Mouse (Mus musculus): ENCODE data around the gene Tspan4. TPM values are rescaled to one million over a fixed set of nuclear protein-coding genes. Genes with fewer than 3 reads are reported as not detected.

Gene Tspan4
- polyA plus RNA-seq, 1 experiment from 2014 or later: 71.0 TPM

DNA sequence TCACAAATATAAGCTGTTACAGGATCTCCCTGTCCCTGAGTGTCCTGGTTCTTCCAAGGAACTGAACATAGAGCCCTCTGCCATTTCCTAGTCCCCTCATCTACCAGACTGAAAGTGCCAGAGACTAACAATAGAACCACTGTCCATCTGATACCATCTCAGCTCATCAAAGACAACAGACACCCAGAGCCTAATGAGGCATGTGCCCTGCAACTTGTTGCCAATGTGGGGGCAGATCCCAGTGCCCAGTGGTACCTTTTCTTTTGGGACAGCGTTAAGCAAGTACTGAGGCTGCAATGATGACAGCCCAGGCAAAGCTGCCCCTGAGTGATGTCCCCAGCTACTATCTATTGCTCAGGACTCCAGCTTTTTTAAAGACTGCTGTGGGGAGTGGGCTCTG is 11.2 kb downstream of the Tspan4 start:
- Histone ChIP-seq H3K4me1 (ENCODE audit: control insufficient read depth, insufficient read depth, low read depth, low read length) (peaks cover 30% of the 10 kb centered on the region), H3K9me3 (ENCODE audit: control insufficient read depth, low read length) (no peaks in the 10 kb centered on the region), H3K4me3 (ENCODE audit: low read length) (no peak overlapping the region), H3K36me3 (ENCODE audit: control insufficient read depth, insufficient read depth, low read length) (no peaks in the 10 kb centered on the region), H3K27me3 (replicated peaks; ENCODE audit: control insufficient read depth, insufficient read depth, low read length) (no peaks in the 10 kb centered on the region), H3K9ac (ENCODE audit: low read depth, low read length) (no peak overlapping the region), H3K4me2 (ENCODE audit: low read length) (no peak overlapping the region), H3K27ac (ENCODE audit: low read depth, low read length) (no peak overlapping the region)
- no peak for ATAC-seq
- WGBS: 88% methylated on average over 1 of the region's 1 CpGs

DNA sequence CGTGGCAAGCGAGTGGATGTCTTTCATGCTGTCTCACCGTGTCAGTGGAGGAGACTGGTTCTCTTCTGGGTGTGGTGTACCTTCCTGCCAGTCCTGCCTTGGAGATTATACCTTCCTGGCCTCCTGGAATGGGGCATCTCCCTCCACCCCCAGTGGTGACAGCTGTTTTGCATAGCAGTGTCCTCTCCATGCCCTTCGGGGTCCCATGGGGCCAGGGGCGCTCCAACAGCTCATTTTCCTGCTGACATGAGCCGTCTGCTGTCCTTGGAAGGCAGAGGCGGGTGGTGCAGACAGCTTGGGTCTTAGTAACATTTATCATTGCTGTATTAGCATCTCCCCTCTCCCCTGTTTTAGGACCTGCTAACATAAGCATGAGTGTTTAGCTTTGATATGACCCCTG is 12.1 kb downstream of the Tspan4 start:
- Histone ChIP-seq H3K27ac (ENCODE audit: low read depth, low read length) (no peak overlapping the region), H3K4me3 (ENCODE audit: low read length) (no peak overlapping the region), H3K9me3 (ENCODE audit: control insufficient read depth, low read length) (no peaks in the 10 kb centered on the region), H3K4me2 (ENCODE audit: low read length) (no peak overlapping the region), H3K36me3 (ENCODE audit: control insufficient read depth, insufficient read depth, low read length) (no peaks in the 10 kb centered on the region), H3K27me3 (replicated peaks; ENCODE audit: control insufficient read depth, insufficient read depth, low read length) (no peaks in the 10 kb centered on the region), H3K4me1 (ENCODE audit: control insufficient read depth, insufficient read depth, low read depth, low read length) (peaks cover 24% of the 10 kb centered on the region), H3K9ac (ENCODE audit: low read depth, low read length) (no peak overlapping the region)
- 71% methylated on average over 7 of the region's 7 CpGs for WGBS
- no peak for ATAC-seq

DNA sequence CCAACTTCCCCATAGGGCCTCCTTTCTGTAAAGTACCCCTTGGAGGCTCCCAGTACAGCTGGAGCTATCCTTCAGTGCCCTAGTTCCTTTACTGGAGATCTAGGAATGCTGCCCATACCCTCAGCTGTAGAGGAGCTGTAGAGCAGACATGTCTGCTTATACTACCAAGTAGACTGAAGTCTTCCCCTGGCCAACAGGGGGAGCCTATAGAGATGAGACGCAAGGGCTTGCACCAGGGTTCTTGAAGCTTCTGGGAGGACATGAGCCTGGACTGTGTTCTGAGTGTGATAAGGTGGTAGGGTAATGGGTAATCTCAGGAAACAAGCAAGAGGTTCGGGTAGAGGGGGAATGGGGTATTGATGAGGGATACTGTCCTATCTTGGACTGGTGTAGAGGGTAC is 16.1 kb downstream of the Tspan4 start:
- no peak overlapping the region for H3K27ac ChIP-seq (ENCODE audit: low read depth, low read length)
- no peak for ATAC-seq
- no peak overlapping the region for H3K4me3 ChIP-seq (ENCODE audit: low read length)
- peaks cover 5% of the 10 kb centered on the region; the same call in 1 of the 2 replicates for H3K36me3 ChIP-seq (ENCODE audit: control insufficient read depth, insufficient read depth, low read length)
- no peaks in the 10 kb centered on the region for H3K27me3 ChIP-seq (replicated peaks; ENCODE audit: control insufficient read depth, insufficient read depth, low read length)
- H3K4me2 ChIP-seq (ENCODE audit: low read length): no peak overlapping the region
- 88% methylated on average over 2 of the region's 2 CpGs for WGBS
- no peak overlapping the region for H3K9ac ChIP-seq (ENCODE audit: low read depth, low read length)
- peaks cover 3% of the 10 kb centered on the region; the same call in 1 of the 2 replicates for H3K4me1 ChIP-seq (ENCODE audit: control insufficient read depth, insufficient read depth, low read depth, low read length)
- H3K9me3 ChIP-seq (ENCODE audit: control insufficient read depth, low read length): no peaks in the 10 kb centered on the region

DNA sequence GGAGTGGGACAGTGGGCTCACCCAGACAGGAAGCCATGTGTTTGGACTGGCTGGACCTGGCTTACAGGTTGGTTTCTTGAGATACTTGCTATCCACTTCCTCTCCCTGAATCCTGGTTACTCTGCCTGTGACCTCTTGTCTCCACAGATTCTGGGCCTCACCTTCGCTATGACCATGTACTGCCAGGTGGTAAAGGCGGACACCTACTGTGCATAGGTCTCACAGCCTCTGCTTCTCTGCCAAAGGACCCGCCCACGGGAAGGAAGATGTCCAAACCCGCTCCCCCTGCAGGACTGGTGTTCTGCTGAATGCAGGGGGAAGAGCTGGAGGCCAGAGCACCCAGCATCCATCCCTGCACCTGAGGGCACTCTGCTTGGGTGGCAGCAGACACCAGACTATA is 17.7 kb downstream of the Tspan4 start:
- no peak overlapping the region for H3K27ac ChIP-seq (ENCODE audit: low read depth, low read length)
- no peak overlapping the region for H3K9ac ChIP-seq (ENCODE audit: low read depth, low read length)
- no peak overlapping the region for H3K4me2 ChIP-seq (ENCODE audit: low read length)
- H3K4me3 ChIP-seq (ENCODE audit: low read length): no peak overlapping the region
- no peaks in the 10 kb centered on the region for H3K27me3 ChIP-seq (replicated peaks; ENCODE audit: control insufficient read depth, insufficient read depth, low read length)
- H3K9me3 ChIP-seq (ENCODE audit: control insufficient read depth, low read length): no peaks in the 10 kb centered on the region
- no peaks in the 10 kb centered on the region for H3K4me1 ChIP-seq (ENCODE audit: control insufficient read depth, insufficient read depth, low read depth, low read length)
- peaks cover 5% of the 10 kb centered on the region; the same call in 1 of the 2 replicates for H3K36me3 ChIP-seq (ENCODE audit: control insufficient read depth, insufficient read depth, low read length)
- 89% methylated on average over 5 of the region's 5 CpGs for WGBS
- no peak for ATAC-seq

DNA sequence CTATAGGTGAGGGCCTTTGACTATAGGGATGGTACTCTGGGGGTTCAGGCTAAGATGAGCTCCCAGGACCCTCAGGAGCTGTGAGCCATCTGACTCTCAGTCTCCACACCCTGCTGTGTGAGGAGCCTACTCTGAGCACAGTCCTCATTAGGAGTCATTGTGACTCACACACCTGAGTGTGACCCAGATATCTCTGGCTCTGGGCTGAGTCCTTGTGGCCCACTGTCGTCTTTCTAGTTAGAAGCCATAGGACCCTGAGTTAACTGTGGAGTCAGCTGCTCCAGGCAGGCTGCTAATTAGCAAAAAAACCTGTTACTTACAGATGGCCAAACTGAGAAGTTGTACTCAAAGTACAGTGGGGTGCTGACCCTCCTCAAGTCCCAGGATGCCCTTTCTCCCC is 18.7 kb downstream of the Tspan4 start:
- peaks cover 5% of the 10 kb centered on the region; the same call in 1 of the 2 replicates for H3K36me3 ChIP-seq (ENCODE audit: control insufficient read depth, insufficient read depth, low read length)
- H3K9ac ChIP-seq (ENCODE audit: low read depth, low read length): no peak overlapping the region
- no peaks in the 10 kb centered on the region for H3K27me3 ChIP-seq (replicated peaks; ENCODE audit: control insufficient read depth, insufficient read depth, low read length)
- no peak overlapping the region for H3K4me2 ChIP-seq (ENCODE audit: low read length)
- no peak for ATAC-seq
- WGBS: 89% methylated on average over 1 of the region's 1 CpGs
- H3K27ac ChIP-seq (ENCODE audit: low read depth, low read length): no peak overlapping the region
- H3K4me3 ChIP-seq (ENCODE audit: low read length): no peak overlapping the region
- no peaks in the 10 kb centered on the region for H3K9me3 ChIP-seq (ENCODE audit: control insufficient read depth, low read length)
- H3K4me1 ChIP-seq (ENCODE audit: control insufficient read depth, insufficient read depth, low read depth, low read length): no peaks in the 10 kb centered on the region

DNA sequence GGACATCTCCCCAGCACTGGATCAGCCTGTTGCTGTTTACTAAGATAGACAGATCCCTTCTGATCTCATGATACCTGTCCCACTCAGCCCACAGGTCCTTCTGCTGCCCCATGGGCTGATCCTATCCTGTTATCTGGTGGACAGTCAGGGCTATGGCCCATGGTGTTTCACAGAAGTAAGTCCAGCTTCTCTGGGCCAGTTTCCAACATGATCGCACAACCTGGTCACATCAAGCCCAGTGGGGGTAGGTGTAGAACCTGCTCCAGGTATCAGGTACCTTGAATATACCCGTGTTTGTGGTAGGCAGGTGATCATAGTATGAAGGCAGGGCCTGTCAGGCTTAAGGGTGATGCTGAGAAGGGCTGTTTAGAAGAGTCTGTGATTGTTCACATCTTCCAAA is 20.3 kb downstream of the Tspan4 start:
- Histone ChIP-seq H3K27ac (ENCODE audit: low read depth, low read length) (no peak overlapping the region), H3K9ac (ENCODE audit: low read depth, low read length) (no peak overlapping the region), H3K9me3 (ENCODE audit: control insufficient read depth, low read length) (no peaks in the 10 kb centered on the region), H3K36me3 (ENCODE audit: control insufficient read depth, insufficient read depth, low read length) (peaks cover 5% of the 10 kb centered on the region; the same call in 1 of the 2 replicates), H3K4me1 (ENCODE audit: control insufficient read depth, insufficient read depth, low read depth, low read length) (no peaks in the 10 kb centered on the region), H3K4me3 (ENCODE audit: low read length) (no peak overlapping the region), H3K27me3 (replicated peaks; ENCODE audit: control insufficient read depth, insufficient read depth, low read length) (no peaks in the 10 kb centered on the region), H3K4me2 (ENCODE audit: low read length) (no peak overlapping the region)
- ATAC-seq: no peak
- WGBS: 81% methylated on average over 2 of the region's 2 CpGs

DNA sequence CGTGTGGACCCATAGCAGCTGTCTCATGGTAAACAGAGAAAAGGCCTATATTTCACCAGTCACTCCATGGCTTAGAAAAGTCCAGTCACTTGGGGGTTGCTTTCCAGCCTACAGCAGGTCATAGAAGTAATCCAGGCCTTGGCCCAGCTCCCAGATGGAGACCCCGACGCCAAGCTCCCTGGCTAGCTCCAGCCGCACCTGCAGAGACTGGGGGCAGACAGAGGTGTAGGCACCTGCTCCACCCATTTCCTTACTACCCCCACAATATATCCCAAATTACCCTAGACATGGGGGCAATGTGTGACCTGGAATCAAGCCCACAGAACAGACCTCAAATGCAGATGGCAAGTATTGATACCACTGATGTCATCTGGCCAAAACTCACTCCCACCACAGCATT is 20.9 kb downstream of the Tspan4 start:
- no peaks in the 10 kb centered on the region for H3K9me3 ChIP-seq (ENCODE audit: control insufficient read depth, low read length)
- WGBS: 85% methylated on average over 4 of the region's 4 CpGs

DNA sequence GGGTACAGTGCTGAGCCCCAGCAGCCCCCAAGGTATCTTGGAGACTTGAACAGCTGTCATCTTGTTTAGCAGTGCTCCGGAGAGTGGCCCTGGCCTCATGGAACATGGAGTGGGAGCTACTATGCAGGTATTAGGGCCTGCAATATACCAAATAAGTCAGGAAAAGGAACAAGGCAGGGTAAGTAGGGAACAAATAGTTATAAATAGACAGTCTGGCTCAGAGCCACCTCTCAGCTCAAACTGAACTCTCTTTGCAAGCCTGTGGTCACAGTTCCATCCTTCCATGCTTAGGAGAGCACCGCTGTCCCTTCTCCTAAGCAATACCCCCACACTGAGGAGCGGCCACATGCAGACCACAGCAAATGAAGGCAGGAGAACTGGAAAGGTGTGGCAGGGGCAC is 22.6 kb downstream of the Tspan4 start:
- Histone ChIP-seq H3K4me2 (ENCODE audit: low read length) (no peak overlapping the region), H3K27me3 (replicated peaks; ENCODE audit: control insufficient read depth, insufficient read depth, low read length) (no peaks in the 10 kb centered on the region), H3K4me3 (ENCODE audit: low read length) (no peak overlapping the region), H3K4me1 (ENCODE audit: control insufficient read depth, insufficient read depth, low read depth, low read length) (no peaks in the 10 kb centered on the region), H3K9me3 (ENCODE audit: control insufficient read depth, low read length) (no peaks in the 10 kb centered on the region), H3K36me3 (ENCODE audit: control insufficient read depth, insufficient read depth, low read length) (peaks cover 6% of the 10 kb centered on the region; the same call in 1 of the 2 replicates), H3K9ac (ENCODE audit: low read depth, low read length) (no peak overlapping the region), H3K27ac (ENCODE audit: low read depth, low read length) (no peak overlapping the region)
- ATAC-seq: no peak
- WGBS: 94% methylated on average over 3 of the region's 3 CpGs

More for the DNA sequence above, 20.9 kb downstream of the Tspan4 start:
- Histone ChIP-seq H3K36me3 (ENCODE audit: control insufficient read depth, insufficient read depth, low read length) (peaks cover 5% of the 10 kb centered on the region; the same call in 1 of the 2 replicates), H3K27ac (ENCODE audit: low read depth, low read length) (no peak overlapping the region), H3K4me1 (ENCODE audit: control insufficient read depth, insufficient read depth, low read depth, low read length) (no peaks in the 10 kb centered on the region), H3K4me3 (ENCODE audit: low read length) (no peak overlapping the region), H3K27me3 (replicated peaks; ENCODE audit: control insufficient read depth, insufficient read depth, low read length) (no peaks in the 10 kb centered on the region), H3K9ac (ENCODE audit: low read depth, low read length) (no peak overlapping the region), H3K4me2 (ENCODE audit: low read length) (no peak overlapping the region)
- ATAC-seq: no peak

DNA sequence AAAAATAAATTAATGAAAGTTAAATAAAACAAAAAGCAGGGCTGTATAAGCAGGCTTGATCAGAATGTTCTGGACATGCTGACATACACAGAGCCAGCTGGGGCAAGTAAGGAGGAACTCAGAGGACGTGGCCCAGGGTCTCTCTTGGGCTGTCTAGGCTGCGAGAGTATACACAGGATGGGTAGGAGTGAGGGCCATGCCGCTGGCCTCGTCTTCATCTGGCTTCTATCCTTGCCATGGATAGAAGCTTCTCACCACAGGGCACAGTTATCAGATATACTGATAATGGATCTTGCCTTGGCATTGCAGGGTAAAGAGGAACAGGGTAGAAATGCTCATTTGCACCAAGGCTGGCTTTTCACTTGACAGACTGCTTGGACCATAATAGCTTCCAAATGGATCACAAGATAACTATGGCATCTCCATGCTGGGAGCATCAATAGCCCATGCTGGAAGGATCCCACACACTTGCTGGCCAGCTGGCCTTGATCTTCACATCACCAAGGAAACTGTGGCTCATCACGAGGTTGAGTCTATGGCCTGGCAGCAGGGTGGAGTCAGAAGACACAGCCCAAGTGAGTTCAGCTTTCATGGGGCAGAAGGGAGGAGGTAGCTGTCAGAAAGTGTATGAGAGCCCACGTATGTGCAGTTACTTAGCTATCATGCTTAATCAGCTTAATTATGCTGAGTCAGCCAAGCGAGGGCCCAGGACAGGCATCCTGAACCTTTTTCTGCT is 26.9 kb downstream of the Tspan4 start:
- Histone ChIP-seq H3K27me3 (replicated peaks; ENCODE audit: control insufficient read depth, insufficient read depth, low read length) (no peaks in the 10 kb centered on the region), H3K4me1 (ENCODE audit: control insufficient read depth, insufficient read depth, low read depth, low read length) (no peaks in the 10 kb centered on the region), H3K36me3 (ENCODE audit: control insufficient read depth, insufficient read depth, low read length) (0 out of 2 replicates have a peak, but pooled peaks cover 3% of the 10 kb centered on the region), H3K9me3 (ENCODE audit: control insufficient read depth, low read length) (no peaks in the 10 kb centered on the region), H3K9ac (ENCODE audit: low read depth, low read length) (no peak overlapping the region), H3K27ac (ENCODE audit: low read depth, low read length) (no peak overlapping the region), H3K4me2 (ENCODE audit: low read length) (no peak overlapping the region), H3K4me3 (ENCODE audit: low read length) (no peak overlapping the region)
- 87% methylated on average over 7 of the region's 7 CpGs for WGBS
- ATAC-seq: no peak
